Mouse (Mus musculus) embryonic fibroblast, embryonic 13.5 days (primary cell): ENCODE data around the gene Rpl15.

ENCODE experiments used
- CTCF ChIP-seq: IDR thresholded peaks from 2 replicates; pipeline ENCODE4 v1.5.1; 2011; ENCODE audit warnings: mild to moderate bottlenecking, control low read depth, low read length, moderate library complexity, borderline replicate concordance; ENCODE audit not compliant: insufficient read depth
- POLR2A ChIP-seq: IDR thresholded peaks from 2 replicates; pipeline ENCODE4 v1.6.1; 2011; ENCODE audit warnings: low read depth, mild to moderate bottlenecking, control low read depth, low read length, moderate library complexity

DNA sequence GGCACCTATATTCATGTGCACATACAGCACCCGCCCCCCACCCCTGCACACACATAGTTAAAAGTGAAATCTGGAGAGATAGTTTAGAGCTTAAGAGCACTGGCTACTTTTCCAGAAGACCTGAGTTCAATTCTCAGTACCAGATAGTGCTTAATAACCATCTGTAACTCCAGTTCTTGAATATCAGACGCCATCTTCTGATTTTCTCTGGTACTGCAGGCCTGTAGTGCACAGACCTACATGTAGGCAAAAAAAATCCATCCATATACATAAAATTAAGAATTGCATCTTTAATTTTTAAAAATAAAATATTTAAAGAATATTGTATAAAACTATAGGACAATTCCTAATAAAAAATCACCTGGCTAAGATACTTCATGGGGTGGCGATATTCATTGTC, 10.0 kb downstream of the Rpl15 start:
- TF ChIP-seq CTCF (no peak), POLR2A (no peak)
